Mouse (Mus musculus): ENCODE measurements around the gene Slc25a22.

Slc25a22 gene

GRCm38 (mm10) chr7:141435129-141435855 is 2.4 kb downstream of the Slc25a22 start:
- no peak for DNase-seq (ENCODE audit: low spot score)

- no peak for DNase-seq (ENCODE audit: low spot score)
Measured at GRCm38 (mm10) chr7:141434464-141434863, 3.2 kb downstream of the Slc25a22 start.

GRCm38 (mm10) chr7:141433517-141434400 is 3.9 kb downstream of the Slc25a22 start:
- DNase-seq (ENCODE audit: low spot score), result no peak

GRCm38 (mm10) chr7:141432741-141433516 is 4.8 kb downstream of the Slc25a22 start:
- no peak for DNase-seq (ENCODE audit: low spot score)

GRCm38 (mm10) chr7:141432186-141432611 is 5.5 kb downstream of the Slc25a22 start:
- no peak for DNase-seq (ENCODE audit: low spot score)

GRCm38 (mm10) chr7:141431434-141432185 is 6.1 kb downstream of the Slc25a22 start:
- no peak for DNase-seq (ENCODE audit: low spot score)

GRCm38 (mm10) chr7:141430585-141431240 is 7.0 kb downstream of the Slc25a22 start:
- DNase-seq (ENCODE audit: low spot score), result no peak

GRCm38 (mm10) chr7:141429840-141430584 is 7.7 kb downstream of the Slc25a22 start:
- no peak for DNase-seq (ENCODE audit: low spot score)

GRCm38 (mm10) chr7:141429310-141429709 is 8.4 kb downstream of the Slc25a22 start, which contains the start of gene Cend1:
Gene Cend1, minus strand, starts transcription at chr7:141429491.
- DNase-seq (ENCODE audit: low spot score), result peak; percentile 89

- DNase-seq (ENCODE audit: low spot score), result no peak
Measured at GRCm38 (mm10) chr7:141428701-141429100, 9.0 kb downstream of the Slc25a22 start.

GRCm38 (mm10) chr7:141426948-141427730 is 10.6 kb downstream of the Slc25a22 start:
- DNase-seq (ENCODE audit: low spot score), result no peak

- DNase-seq (ENCODE audit: low spot score), result no peak
Measured at GRCm38 (mm10) chr7:141423811-141424210, 13.9 kb downstream of the Slc25a22 start.

GRCm38 (mm10) chr7:141420030-141420702 is 17.5 kb downstream of the Slc25a22 start:
- no peak for DNase-seq (ENCODE audit: low spot score)

GRCm38 (mm10) chr7:141418970-141419369 is 18.7 kb downstream of the Slc25a22 start:
- DNase-seq (ENCODE audit: low spot score), result no peak

GRCm38 (mm10) chr7:141417731-141418681 is 19.7 kb downstream of the Slc25a22 start:
- DNase-seq (ENCODE audit: low spot score), result no peak

- no peak for DNase-seq (ENCODE audit: low spot score)
Measured at GRCm38 (mm10) chr7:141416144-141416841, 21.4 kb downstream of the Slc25a22 start.
